Mouse (Mus musculus): ENCODE measurements around the gene Urb2.
A peak's percentile ranks its signal among the peaks of the same experiment; 100 is the strongest.

Gene Urb2

DNA sequence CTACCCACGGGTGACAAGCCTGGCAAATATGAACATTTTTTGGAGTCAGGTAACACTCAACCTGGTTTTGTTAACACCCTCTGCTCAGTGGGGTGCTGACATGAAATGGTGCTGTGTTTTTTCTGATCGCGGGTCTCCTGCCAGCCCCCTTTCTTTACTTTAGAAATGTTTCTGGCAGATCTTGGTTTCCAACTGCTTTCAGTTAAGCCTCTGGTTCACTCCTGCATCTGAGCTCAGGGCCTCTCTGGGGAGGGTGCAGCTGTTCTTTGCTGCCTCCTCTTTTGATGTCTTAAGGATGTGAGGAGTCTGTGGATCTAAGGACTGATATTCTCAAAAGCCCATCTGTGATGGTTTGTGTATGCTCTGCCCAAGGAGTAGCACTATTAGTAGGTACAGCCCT lies 55.1 kb downstream of the Urb2 start:
- no peak for DNase-seq (ENCODE audit: extremely low read depth, low read depth)

GRCm38 (mm10) chr8:124077377-124077776 lies 56.1 kb downstream of the Urb2 start:
- DNase-seq (ENCODE audit: extremely low read depth, low read depth): peak; percentile 6

DNA sequence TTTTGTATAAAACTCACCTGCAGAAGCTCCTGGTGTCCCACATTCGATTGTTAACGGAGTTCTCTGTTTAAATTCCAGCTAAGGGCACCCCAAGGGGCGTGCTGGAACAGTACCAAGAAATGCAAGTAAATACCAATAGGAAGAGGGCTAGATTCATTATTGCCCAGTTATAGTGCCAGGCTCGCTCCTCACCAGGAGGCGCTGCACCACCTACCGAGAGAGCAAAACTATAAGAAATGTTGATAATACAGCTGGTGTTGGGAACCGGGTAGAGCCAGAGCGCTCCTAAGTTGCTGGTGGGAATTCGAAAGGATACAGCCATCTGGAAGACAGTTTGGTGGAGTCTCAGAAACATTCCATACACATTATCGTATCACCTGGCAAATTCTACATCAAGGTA lies 56.7 kb downstream of the Urb2 start:
- no peak for DNase-seq (ENCODE audit: extremely low read depth, low read depth)

- DNase-seq (ENCODE audit: extremely low read depth, low read depth): no peak
Measured at GRCm38 (mm10) chr8:124078969-124079368, 57.7 kb downstream of the Urb2 start.

DNA sequence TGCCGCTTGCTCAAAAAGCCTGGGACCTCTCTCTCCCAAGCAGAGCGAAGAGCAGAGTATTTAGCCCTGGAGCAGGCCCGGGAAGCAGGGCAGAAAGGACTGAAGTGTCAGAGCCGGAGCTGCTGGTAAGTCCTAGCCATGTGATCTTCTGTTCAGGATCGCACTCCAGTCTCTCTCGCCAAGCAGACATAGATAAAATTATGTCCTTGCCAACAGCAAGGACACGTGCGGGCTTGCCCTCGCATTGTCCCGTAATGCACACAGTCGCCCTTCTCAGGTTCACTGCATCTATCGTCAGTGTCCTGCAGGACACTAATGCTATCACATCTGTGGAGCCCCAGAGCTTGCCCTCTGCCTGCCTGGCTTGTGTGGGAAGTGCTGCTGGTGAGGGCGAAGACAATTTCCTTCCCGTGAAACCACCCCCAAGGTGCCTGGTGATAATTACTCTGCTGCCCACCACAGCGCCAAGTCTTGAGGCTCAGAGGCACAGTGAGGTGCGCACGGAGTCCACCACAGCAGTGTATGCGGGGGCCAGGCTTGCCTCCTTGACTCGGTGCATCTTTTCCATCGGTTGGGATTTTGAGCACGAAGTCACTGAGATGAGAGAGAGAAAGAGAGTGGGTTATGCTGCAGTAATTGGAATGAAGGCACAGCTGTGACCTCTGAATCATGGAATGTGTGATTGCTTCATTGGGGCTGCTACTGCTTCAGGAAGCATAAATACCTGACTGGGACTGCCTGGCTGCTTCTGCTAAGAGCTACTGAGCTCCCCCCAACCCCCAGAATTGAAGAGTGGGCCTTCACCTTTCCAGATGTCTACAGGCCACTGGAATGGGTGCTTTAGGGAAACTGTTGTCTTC lies 59.4 kb downstream of the Urb2 start:
- DNase-seq (ENCODE audit: extremely low read depth, low read depth): no peak

DNA sequence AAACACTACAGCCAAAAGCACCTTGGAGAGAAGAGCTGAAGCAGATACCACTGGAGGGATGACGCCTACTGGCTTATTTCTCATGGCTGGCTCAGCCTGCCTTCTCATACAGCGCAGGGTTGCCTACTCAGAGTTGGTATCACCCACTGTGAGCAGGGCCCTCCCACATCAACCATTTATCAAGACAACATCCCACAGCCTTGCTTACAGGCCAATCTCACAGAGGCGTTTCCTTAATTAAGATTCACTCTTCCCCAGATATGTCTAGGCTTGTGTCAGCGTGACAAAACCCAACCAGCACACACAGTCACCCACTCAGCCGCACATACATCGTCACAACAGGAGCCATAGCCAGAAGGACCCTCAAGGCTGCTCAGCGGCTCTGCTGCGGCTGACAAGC lies 61.3 kb downstream of the Urb2 start:
- no peak for DNase-seq (ENCODE audit: extremely low read depth, low read depth)

DNA sequence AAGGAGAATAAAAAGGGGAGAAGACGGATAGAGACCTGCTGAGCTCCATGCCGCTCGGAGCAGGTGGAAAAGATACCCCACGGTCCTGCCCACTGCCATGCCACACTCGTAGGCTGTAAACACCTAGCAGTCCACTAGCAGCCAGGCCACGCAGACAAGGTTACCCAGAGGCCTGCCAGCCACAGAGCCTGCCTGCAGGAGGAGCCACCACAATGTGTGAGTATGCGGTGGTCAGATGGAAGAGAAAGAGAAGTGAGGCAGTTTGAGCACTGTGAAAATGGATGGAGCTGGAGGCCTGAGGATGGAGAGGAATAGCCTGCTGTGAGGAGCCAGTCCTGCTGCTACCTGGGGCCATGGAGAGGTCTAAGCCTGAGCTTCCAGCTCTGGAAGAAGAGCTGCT lies 62.3 kb downstream of the Urb2 start:
- no peak for DNase-seq (ENCODE audit: extremely low read depth, low read depth)

DNA sequence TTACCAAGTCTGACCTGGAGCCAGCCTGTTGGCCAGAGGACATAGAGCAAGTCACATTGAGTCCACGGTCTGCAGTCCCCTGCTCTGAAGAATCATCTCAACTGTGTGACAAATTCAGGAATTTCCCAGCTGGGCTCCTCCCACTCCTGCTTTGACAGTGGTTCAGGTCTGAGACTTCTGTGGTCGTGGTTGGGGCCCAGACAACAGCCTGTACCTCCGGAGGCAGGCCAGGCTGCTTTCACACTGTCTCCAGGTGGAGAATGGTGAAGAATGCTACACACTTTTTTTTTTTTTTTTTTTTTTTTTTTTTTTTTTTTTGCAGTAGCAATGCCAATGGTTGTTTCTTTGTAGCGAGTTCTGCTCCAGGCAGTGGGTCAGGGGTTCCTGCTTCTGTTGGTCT lies 64.4 kb downstream of the Urb2 start:
- DNase-seq (ENCODE audit: extremely low read depth, low read depth): no peak

DNA sequence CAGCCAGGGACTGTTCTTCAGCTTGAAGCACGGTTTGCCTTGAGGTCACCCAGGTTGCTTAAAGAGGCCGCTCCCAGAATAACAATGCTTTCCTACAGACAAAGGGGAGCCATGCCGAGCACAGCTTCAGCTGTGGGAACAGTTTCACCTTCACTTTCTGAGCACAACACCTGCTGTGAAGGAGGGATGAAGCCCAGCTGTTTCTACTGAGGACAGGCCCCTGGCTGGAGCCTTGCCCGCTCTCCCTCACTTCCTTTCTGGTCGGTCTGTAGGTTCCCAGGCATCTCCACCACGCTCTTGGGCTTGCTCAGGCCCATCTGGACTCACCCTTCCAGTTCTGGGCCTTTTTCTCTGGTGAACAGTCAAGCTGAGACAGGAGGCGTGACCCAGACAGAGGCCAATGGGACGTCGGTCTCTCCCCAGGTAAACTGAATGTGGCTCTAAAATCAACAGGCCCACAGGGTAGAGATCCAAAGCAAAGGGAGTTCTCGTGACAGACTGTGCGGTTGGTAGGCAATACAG lies 66.8 kb downstream of the Urb2 start:
- no peak for DNase-seq (ENCODE audit: extremely low read depth, low read depth)

DNA sequence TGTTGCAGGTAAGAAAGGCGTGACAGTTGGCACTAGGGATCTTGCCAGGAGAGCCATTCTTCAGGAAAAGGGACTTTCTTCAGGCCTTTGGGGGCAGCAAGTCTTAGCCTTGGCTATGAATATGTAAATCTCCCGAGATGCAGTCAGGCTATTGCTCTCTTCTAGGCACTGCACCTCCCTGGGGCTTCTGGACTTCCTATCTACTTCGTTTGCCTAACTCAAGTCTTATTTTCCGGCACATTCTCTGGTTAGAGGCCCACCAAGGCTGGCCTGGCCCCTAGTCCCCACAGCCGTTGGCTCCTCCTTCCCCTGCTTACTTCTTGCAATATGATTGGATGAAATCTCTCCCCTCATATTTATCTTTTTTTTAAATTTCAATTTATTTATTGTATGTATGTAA lies 67.7 kb downstream of the Urb2 start:
- no peak for DNase-seq (ENCODE audit: extremely low read depth, low read depth)

- no peak for DNase-seq (ENCODE audit: extremely low read depth, low read depth)
Measured at GRCm38 (mm10) chr8:124090473-124090872, 69.2 kb downstream of the Urb2 start.

Data from MEL-GATA-1-ER (cell line).